Mouse (Mus musculus) lung, adult 18-20 months (tissue): ENCODE measurements around the gene Rab3b.
A peak's percentile ranks its signal among the peaks of the same experiment; 100 is the strongest.

ENCODE experiments used
- DNase-seq, 2 experiments: peaks; one replicate each; pipeline ENCODE4 v3.0.0; 2022; ENCODE audit warnings: mixed read lengths in 2 of 2

The Rab3b gene

DNA sequence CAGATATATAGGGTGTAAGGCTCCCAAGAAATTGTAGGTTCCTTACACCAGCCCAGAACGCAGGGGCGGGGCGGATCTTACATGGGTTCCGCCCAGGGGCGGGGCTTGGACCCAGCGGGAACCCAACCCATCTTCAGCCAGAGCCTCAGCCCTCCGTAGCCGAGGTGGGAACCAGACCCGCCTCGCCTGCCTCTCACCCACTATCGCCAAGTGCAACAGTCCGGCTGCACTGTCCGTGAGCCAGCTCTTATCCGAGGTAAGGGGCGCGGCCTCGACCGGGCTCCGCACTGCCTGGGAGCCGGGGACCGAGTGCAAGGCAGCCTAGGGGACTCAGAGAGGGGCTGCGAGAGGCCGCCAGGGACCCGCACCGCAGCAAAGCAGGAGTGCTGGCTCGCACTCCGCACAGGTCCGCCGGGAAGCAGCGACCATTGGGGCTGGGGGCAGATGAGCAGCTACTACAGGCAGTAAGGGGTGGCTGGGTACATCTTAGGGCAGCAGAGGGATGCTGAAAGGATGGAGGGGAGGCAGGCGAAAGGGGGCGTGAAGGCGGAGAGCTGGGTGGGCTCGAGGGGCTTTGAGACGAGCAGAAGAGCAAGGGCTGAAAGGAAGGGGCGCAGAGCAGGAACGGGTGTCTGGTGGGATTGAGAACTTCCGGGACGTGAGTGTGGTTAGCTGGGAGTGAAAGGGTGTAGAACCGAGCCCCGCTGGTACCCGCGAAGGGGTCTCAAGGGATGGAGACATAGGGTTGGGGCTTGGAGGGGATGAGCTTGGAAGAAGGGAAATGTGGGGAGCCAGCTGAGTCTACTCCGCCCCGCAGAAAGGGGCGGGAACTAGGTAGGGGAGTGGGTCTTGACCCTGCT lies at the start of gene Rab3b:
Gene Rab3b (plus strand): TSS at position 101 of the 860 bp plus-strand sequence.
- DNase-seq: peak; percentile 47 to 57

DNA sequence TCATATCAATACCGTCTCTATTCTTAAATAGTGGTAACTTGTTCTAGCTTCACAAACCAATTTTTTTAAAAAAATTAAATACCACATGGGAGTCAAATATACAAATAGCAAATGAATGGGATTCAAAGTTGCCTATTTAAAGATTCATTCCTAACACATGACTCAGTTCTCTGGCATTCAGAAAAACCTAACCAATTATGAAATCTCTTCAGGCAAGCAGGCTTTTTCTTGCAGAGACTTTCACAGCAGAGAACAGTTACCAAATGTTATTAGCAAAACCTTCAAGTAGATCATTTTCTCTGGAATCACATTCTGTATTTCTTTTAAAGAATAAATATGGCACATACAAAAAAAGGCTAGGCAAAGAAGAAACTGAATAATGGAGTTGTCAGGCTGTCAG lies 48.2 kb upstream of the Rab3b start:
- no peak for DNase-seq

DNA sequence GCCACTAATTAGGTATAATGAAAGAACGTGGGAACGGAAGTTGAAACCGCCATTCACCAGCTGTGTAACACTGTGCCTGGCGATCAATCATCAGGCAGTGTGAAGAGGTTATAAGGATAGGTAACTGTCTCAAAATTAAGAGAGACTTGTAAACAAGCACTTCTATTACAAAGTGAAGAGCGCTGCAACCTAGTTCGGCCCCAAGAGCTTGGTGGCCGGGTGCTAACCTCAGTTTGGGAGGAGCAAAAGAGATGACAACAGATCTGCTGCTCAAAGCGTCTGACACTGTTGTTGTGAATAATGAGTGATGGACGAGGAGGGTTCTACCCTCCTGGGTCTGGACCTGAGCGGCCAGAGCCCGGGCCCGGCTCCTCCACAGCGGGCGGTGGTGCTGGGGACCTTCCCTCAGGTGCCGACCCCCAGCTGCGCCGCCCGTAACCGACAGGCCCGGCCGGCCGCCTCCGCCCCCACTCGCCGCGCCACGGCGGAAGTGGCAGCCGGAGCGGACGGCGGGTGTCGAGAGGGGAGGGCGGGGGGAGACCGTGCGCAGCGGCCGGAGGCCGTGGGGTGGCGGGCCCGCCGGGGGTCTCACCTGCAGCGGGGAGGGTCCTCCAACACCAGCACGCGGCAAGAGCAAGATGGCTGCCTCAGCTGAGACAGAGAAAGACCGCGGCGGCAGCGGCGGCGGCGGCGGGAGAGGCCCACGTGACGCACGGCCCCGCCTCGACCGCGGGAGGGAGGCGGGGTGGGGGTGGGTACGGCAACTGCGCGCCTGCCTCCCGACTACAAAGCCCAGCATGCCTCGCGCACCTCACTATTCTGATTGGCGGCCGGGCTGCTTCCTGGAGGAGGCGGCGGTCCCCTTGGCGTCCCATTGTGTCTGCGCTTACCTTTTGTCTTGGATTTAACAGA lies 45.7 kb upstream of the Rab3b start, which contains the start of gene Btf3l4:
Gene Btf3l4 (minus strand): TSS at position 699 of the 912 bp plus-strand sequence.
- peak; percentile 91 to 92 for DNase-seq

DNA sequence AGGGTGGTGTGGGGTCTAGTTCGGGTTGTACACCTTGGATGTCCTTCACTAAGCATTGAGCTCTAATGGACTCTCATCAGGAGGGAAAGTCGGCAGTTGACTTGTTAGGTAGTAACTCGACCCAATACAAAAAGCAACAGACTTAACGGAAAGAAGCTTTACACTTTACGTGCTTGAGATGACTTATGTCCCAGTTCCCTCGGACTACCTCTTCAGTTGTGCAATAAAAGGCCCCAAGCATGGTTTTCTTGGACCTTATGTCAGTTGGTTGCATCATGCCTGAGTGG lies 45.1 kb upstream of the Rab3b start:
- no peak for DNase-seq

DNA sequence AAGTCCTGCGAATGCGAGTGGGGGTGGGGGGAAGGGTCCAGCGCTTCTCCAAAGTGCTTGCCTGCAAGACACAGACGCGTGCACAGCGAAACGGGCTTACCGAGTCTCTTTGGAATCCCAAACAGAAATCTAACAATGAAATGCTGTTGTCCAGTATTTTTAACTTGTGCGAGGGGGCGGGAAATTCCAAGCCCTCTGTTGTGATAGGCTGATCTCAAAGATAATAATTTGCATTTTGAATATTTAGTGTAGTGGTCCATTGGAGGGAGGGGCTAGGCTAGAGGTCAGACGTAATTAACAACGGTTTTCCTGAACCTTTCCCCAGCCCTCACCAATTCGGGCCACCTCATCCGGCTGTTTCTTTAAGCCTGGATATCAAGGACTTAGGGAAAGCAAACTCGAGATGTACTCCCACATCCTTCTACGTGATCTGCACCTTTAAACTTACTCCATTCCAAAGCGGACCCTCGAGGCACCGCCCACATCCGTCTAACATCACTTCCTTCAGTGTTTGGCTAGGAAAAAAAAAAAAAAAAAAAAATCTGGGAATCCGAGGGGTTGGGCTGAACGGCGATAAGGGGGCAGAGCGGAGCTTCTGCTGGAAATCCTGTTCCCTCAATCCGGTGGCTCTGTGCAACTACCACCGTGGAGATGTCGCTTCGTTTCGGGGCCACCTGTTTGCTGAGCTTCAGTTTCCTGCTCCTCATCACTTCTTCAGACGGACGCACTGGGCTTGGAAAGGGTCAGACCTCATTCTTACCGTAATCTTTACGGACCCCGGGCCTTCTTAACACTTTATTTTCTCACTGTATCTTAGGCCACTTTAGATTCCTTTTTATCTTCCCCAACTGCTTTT lies 44.5 kb upstream of the Rab3b start, which contains the start of gene Txndc12:
Gene Txndc12 (plus strand): TSS at position 487 of the 856 bp plus-strand sequence.
- peak; percentile 91 for DNase-seq

DNA sequence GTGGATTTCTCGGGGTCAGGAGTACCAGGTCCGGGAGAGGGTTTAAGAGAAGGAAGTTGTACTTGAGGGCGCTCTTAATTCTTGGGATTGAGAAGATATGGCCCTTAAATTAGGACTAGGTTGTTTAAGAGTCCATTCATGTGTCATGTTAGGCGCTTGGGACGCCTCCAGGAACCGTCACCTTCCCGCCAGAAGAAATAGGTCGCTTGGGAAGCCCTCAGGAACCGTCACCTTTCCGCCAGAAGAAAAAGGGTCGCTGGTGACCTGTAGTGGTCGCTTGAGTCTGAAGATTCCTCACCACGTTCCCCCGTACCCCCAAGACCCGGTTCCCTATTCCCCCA lies 43.9 kb upstream of the Rab3b start:
- peak; percentile 8 to 9 for DNase-seq

DNA sequence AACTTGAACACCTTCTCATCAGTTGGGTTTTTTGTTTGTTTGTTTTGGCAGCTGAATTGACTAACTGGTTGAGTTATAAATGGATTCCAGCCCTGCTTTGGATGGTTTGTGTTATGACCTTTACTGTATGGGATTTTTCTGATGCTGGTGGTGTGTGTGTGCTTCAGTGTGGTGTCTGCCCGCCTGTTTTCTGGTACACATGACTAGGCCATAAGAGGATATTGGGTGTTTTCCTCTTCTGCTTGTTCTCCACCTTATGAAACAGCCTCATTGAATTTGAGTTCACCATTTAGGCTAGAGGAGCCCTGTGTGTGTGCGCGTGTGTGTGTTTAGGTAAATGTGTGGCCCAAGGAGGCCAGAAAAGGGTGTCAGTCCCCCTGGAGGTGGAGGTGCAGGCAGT lies 43.4 kb upstream of the Rab3b start:
- no peak for DNase-seq

DNA sequence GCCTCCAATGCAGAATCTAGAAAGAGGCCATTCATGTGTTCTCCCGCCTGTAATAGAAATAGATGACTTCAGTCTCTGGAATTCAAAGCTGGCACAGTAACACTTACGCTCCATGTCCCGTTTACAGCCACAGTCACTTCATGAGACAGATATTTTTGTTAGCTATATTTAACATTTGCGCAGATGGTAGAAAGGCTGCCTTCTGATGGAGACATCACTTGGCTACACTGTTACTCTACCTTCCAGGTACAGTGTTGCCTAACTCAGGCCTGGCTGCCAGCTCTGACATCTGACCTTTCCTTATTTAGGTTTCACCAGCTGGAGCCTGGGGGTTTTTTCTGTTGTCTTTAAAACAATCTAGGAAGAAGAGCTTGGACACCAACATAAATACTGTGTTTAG lies 40.8 kb upstream of the Rab3b start:
- DNase-seq: peak in 1 of 2 experiments; percentile 10

DNA sequence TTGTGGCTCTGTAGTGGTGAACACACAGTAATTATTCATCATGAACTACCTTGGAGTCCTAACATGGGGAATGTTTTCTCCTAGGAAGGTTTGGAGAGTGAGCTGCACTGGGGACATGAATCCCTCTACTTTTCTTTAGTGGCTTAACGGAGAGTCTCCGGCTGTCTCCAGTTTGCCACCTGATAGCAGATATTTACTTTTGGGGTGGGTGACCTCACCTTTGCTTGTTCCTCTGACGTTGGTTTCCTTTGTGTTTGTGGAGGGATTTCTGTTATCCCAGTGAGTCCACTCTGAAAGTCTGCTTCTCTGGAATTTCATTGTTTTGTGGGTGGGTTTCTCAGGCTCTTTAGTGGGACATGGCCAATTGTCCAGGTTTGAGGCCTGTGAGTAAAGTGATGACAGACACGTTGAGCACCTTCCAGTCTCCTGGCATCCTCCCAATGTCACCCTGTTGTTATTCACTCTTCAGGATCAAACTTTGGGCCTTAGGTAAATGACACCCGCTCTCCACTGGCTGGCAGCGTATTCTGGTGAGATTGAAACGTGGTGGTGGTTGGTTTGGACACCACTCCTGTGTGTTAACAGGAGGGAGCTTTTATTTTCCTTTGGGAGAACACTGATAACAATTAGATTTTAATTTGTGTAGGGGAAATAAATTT lies 36.8 kb upstream of the Rab3b start:
- DNase-seq: peak in 1 of 2 experiments; percentile 17

DNA sequence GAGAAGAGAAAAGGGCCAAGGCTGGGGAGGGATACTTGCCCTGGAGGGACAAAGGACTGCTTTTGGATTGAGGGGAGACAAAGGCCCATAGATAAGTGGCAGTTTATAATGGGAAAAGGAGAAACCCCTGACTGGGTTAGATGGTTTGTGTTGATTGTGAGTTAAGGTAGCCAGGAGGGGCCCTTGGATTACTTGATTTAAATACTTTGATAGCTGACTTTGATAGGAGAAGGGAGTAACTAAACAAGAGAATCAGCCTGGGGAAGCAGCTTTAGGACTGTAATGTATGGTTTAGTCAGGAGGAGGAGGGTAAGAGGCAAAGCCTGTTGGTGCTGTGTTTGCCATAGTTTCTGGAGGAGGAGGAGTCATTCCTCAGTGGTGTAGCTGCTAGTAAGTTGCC lies 35.5 kb upstream of the Rab3b start:
- DNase-seq: no peak

DNA sequence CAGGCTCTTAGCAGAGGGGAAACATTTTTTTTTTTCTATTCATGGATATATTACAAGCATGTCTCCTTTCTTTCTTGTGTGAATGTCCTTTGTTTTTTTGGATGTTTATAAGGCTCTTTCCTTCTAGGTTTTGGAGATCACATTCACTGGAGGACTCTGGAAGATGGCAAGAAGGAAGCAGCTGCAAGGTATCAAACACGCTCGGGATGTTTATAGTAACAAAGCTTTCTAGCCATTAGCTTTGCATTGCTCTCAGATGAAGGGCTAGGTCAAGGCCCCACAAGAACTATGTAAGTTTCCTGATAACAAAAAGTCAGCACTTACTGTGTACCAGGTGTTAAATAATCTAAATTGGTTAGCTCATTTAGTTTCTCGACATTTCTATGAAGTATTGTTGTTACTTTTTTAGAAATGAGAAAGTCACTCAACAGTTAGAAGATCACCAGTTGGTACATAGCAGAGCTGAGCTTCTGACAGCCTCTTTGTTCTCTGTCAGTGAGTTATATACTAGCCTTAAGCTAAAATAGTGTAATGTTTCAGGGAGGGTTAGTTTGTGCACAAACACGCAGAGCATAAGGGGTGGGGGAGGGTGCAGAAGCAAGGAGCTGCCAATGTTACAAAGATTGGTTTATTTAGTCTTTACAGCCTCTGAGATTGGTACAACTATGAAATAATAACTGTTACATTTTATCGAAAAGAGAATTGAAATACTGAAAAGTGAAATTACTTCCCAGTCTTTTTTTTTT lies 32.9 kb upstream of the Rab3b start:
- no peak for DNase-seq

DNA sequence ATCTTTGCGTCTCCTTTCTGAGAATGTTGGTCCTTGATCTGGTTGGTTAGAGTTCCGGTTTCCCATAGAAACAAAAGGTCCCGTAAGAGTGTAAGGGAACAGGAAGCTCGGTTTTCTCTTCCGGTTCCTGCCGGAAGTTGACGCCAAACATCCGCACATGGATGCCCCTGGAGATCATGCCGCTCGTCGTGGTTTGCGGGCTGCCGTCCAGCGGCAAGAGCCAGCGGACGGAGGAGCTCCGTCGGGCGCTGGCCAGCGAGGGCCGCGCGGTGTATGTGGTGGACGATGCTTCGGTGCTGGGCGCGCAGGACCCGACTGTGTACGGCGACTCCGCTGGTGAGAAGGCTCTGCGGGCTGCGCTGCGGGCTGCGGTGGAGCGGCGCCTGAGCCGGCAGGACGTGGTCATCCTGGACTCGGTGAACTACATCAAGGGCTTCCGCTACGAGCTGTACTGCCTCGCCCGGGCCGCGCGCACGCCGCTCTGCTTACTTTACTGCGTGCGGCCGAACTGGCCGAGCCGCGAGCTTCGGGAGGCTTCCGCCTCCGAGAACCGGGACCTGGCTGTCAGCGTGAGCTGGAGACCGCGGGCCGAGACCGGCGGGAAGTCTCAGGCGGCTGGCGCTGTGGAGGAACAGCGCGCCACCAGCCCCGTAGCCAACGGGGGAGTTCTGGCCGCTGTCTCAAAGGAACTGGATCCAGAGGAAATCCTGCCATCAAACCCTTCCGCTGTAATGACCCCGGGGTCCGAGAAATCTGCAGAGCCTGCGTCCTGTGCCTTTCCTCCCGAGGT lies 31.0 kb upstream of the Rab3b start, which contains the start of gene Kti12:
Gene Kti12 (plus strand): TSS at position 71 of the 790 bp plus-strand sequence.
- DNase-seq: peak; percentile 87 to 90

DNA sequence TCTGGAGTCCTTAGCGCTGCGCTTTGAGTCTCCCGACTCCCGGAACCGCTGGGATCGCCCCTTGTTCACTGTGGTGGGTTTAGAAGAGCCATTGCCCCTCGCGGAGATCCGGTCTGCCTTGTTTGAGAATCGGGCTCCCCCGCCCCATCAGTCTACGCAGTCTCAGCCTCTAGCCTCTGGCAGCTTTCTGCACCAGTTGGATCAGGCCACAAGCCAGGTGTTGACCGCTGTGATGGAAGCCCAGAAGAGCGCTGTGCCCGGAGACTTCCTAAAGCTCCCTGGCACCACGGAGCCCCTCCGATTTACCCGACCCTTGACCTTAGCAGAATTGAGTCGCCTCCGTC lies 30.4 kb upstream of the Rab3b start, which contains the start of gene A730015C16Rik:
Gene A730015C16Rik (minus strand): TSS at position 115 of the 344 bp plus-strand sequence.
- DNase-seq: peak in 1 of 2 experiments; percentile 20

DNA sequence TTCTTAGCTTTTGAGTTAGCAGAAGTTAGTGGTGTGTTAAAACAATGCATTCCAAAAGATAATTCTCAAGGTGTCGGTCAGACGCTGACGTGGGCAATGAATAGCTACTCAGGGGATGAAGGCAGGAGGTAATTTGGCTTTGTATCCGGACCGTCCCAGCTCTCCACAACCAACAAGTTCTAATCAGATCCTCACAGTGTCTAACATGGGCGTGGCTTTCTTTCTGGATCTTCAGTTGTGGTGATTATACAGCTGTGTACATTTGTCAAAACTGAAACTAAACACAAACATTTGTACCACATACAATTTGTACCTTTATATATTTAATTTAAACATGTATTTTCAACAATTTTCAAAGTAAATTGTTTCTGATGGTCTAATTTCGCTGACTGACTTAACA lies 12.1 kb upstream of the Rab3b start:
- no peak for DNase-seq

DNA sequence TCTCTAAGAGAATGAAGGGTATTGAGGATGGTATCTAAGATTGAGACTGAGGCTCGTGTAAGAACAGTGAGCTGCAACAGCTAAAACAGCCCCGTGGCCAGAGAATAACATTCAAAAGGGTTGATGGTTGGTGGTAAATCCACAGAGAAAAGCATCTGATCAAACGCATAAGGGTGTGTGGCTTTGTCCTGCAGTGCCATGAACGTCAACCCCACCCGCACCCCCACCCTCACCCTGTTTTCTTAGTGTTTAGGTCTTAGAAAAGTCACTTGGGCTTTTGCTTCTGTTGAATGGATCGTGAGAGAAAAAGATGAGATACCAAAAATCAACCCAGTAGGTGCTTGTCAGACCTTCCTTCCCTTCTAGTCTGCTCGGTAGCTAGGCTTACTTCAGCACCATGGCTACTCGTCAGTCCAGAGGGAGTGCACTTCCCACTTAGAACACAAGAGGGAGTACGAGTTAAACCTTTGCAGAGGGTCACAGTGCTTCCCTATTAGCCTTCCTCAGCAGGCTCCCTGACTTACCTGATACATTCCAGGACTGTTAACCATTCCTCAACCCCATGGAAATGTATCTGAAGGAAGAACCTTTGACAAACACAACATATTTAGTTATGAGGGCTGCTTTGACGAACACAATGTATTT lies 9.0 kb upstream of the Rab3b start:
- DNase-seq: peak; percentile 45 to 86

DNA sequence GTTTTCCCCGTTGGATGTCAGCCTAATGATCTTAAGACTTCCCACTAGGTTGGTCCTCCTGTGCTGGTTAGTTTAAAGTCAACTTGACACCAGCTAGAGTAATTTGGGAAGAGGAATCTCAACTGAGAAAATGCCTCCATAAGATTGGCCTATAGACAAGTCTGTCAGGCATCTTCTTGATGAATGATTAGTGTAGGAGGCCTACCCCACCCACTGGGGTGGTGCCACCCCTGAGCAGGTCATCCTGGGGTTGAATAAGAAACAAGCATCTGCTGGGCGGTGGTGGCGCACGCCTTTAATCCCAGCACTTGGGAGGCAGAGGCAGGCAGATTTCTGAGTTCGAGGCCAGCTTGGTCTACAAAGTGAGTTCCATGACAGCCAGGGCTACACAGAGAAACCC lies 5.1 kb upstream of the Rab3b start:
- no peak for DNase-seq

DNA sequence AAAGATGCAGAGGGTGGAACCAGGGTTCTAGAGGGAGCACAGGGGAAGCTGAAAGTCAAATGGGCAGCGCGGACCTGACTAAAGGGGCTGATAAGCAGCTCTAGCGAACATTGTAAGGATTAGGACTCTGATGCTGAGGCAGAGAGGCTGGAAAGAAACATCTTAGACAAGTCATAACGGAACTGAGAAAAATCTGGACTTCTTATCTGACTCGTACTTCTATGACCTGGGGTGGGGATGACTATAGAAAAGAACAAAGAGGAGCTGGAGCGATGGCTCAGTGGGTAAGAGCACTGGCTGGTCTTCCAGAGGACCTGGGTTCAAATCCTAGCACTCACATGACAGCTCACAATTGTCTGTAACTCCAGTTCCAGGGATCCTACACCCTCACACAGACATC lies 962 bp upstream of the Rab3b start:
- no peak for DNase-seq

DNA sequence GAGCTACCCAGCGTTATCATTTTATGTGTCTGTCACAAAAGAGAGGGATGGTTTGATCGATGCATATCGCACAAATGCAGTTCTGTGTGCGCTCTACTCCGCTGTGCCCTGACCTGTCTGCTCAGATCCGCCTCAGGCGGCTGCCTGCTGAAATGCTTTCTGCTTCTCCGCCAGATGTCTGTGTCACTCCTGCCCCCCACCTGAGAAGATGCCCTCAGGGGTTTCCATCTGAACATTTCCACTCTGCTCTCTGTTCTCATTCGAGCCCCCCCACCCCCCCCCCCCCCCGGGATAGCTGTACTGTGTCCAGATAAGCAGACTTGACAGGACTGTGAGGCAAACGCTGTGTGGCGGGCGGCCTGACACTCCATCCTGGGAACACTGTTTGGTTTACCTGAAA lies 5.0 kb downstream of the Rab3b start:
- DNase-seq: no peak

DNA sequence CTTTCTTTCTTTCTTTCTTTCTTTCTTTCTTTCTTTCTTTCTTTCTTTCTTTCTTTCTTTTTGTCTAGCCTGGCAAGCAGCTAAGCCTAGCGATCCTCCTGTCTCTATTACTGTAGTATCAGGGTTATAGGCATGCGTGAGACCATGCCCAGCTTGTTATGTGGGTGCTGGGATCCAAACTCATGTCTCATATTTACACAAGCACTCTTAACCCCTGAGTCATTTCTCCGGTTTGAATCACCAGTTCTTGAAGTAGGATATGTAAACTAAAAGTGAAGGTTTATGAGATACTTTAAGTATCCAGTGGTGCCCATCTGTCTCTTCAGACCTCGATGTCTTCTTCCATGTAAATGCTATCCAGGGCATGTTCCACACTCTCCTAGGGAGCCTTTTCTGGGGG lies 8.6 kb downstream of the Rab3b start:
- DNase-seq: no peak

DNA sequence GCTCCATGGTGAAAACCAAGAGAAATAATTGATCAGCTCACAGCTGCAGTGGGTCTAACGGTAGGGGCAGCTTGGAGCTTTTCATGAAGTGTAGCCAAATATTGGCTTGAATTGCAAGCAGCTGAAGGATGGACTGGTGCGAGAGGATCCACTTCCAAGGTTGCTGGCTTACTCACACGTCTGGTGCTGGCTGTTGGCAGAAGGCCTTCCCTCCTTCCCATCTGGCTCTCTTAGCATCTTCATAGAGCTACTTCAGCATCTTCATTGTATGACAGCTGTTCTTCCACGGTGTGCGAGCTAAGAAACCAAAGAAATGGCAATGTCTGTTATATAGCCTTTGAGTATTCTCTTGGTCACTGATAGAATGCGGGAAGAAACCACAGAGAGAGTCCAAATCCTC lies 12.0 kb downstream of the Rab3b start:
- no peak for DNase-seq
